Mouse (Mus musculus): ENCODE measurements around the gene Banp. TPM values are rescaled to one million over a fixed set of nuclear protein-coding genes. Genes with fewer than 3 reads are reported as not detected.

Banp gene
- total RNA-seq, 2 experiments from 2014 or later = 32.7 to 61.0 TPM

DNA sequence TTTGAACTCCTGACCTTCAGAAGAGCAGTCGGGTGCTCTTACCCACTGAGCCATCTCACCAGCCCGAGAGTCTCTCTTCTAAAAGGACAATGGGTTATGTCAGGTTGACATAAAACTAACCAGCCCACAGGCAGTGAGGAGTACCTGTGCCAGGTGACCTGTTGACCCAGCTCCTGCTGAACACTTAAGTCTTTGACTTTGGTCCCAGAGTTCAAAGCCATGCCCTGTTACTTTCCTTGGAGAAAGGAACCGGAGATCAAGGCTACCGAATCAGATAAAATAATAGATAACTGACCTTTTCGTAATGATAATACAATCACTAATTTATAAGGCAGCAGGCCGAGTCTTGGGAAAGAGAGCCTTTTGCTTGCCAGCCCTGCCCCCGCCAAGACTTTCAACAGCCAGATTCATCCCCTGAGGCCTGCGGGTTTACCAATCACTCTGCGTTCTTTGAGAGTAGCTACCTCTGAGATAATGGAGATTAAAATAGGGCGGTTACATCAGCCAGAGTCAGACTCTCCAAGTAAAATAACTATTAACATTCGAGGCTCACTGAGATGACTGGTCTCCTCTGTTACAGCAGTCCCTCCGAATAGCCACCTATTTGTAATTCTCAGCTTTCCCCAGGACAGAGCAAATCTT lies 17.4 kb upstream of the Banp start:
- Histone ChIP-seq H3K27ac (peak overlapping the region; percentile 81), H3K4me3 (no peak overlapping the region)
- no peak for TF ChIP-seq CTCF (conservative IDR thresholded peaks at IDR 0.05)
- no peak for DNase-seq (ENCODE audit: low spot score in 2 of 2)

GRCm38 (mm10) chr8:121932668-121933520 lies 16.7 kb upstream of the Banp start:
- TF ChIP-seq CTCF (conservative IDR thresholded peaks at IDR 0.05) = peak; percentile 65
- peak overlapping the region; percentile 81 for H3K27ac ChIP-seq
- no peak for DNase-seq (ENCODE audit: low spot score in 2 of 2)
- H3K4me3 ChIP-seq = no peak overlapping the region

DNA sequence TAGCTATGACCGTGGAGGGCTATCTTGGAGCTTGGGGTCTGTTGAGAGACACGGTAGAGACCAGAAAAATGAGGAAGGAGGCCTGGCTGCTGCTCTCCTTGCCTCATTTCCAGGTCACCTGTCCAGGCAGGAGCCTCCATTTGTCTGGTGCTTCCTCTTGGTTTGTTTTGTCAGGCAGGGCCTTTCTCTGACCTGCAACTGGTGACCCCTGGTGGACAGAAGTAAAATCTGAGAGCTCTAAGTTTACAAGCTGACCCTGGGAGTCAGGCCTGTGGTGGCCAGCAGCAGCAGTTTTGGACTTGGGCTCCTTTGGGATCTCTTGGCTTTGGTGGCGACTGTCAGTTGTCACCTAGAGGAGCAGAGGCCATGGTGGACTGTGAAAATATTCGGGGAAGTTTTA lies 15.0 kb upstream of the Banp start:
- TF ChIP-seq CTCF (conservative IDR thresholded peaks at IDR 0.05) = peak; percentile 75
- no peak for DNase-seq (ENCODE audit: low spot score in 2 of 2)
- H3K4me3 ChIP-seq = no peak overlapping the region
- peak overlapping the region; percentile 77 for H3K27ac ChIP-seq

DNA sequence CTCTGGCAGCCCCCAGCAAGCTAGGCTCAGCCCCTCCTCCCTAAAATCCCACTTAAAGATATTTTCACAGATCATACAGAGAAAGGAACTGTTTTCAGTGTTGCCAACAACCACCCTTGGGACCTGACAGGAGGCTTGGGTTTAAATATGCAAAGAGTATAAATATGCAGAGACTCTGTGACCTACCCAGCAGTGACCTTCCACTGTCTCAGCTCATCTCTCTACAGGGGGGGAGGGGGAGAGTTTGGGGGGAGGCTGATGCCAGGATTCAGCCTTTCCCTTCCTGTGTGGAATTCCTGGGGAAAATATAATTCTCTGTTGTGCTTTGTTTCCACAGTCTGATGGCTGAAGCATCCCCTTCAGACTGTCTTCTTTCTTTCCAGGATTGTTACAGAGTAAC lies 14.6 kb upstream of the Banp start:
- H3K4me3 ChIP-seq = no peak overlapping the region
- peak overlapping the region; percentile 77 for H3K27ac ChIP-seq
- no peak for TF ChIP-seq CTCF (conservative IDR thresholded peaks at IDR 0.05)
- DNase-seq (ENCODE audit: low spot score in 2 of 2) = no peak

- H3K4me3 ChIP-seq = no peak overlapping the region; the same call in 1 of the 2 replicates
- peak; percentile 72 for TF ChIP-seq CTCF (conservative IDR thresholded peaks at IDR 0.05)
- DNase-seq (ENCODE audit: low spot score in 2 of 2) = peak; percentile 70 to 81
- H3K27ac ChIP-seq = peak overlapping the region; percentile 81
Observed at GRCm38 (mm10) chr8:121935341-121936294, 13.9 kb upstream of the Banp start.

GRCm38 (mm10) chr8:121936391-121936790 lies 13.2 kb upstream of the Banp start:
- Histone ChIP-seq H3K27ac (no peak overlapping the region), H3K4me3 (no peak overlapping the region)
- DNase-seq (ENCODE audit: low spot score in 2 of 2) = no peak
- no peak for TF ChIP-seq CTCF (conservative IDR thresholded peaks at IDR 0.05)

GRCm38 (mm10) chr8:121938732-121939131 lies 10.8 kb upstream of the Banp start:
- H3K4me3 ChIP-seq = no peak overlapping the region
- DNase-seq (ENCODE audit: low spot score in 2 of 2) = no peak
- no peak overlapping the region for H3K27ac ChIP-seq
- TF ChIP-seq CTCF (conservative IDR thresholded peaks at IDR 0.05) = no peak

DNA sequence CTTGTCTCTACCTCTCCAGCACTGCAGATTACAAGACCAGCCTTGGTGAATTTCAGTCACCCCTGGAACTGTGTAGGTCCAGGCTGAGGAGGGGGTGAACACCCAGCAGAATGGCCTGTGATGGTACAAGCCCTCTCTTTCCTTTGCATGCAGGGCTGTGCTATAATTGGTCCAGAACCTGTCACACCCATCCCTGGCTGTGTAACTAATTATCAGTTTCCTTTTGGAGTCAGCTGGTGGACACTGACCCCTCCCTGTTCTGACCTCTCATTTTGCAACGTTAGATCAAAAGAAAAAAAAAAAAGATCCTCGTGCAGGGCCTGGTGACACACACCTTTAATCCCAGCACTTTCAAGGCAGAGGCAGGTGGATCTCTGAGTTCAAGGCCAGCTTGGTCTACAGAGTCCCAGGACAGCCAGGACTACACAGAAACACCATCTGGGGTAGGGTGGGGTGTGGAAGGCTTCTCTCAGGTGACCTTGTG lies 6.5 kb upstream of the Banp start:
- DNase-seq (ENCODE audit: low spot score in 2 of 2) = no peak
- TF ChIP-seq CTCF (conservative IDR thresholded peaks at IDR 0.05) = no peak
- no peak overlapping the region for H3K27ac ChIP-seq
- no peak overlapping the region for H3K4me3 ChIP-seq

DNA sequence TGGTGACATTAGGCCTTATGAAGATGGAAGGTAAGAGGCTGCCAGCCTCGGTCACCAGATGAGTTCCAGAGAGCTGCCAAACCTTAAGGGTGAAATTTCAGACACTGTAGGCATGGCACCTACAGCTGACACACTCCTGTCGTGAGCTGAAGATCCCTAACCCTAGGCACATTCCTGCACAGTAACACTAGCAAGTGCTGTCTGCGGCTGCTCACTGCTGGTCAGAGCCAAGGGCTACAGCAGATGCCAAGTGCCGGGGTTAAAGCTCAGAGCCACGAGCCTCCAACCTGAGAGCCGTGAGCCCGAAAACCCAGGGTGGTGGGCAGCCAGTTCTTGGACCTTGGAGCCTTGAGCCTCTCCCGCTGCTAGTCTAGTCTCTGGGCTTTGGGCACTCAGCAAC lies 5.8 kb upstream of the Banp start:
- H3K27ac ChIP-seq = no peak overlapping the region
- TF ChIP-seq CTCF (conservative IDR thresholded peaks at IDR 0.05) = no peak
- DNase-seq (ENCODE audit: low spot score in 2 of 2) = no peak
- H3K4me3 ChIP-seq = no peak overlapping the region

- no peak for TF ChIP-seq CTCF (conservative IDR thresholded peaks at IDR 0.05)
- H3K27ac ChIP-seq = no peak within 1 kb of the TSS
- DNase-seq (ENCODE audit: low spot score in 2 of 2) = no peak
- H3K4me3 ChIP-seq = no peak within 1 kb of the TSS
Observed at GRCm38 (mm10) chr8:121944831-121945230, 4.7 kb upstream of the Banp start, which contains the start of gene Car5a. Car5a (minus strand) TSS chr8:121944904.

DNA sequence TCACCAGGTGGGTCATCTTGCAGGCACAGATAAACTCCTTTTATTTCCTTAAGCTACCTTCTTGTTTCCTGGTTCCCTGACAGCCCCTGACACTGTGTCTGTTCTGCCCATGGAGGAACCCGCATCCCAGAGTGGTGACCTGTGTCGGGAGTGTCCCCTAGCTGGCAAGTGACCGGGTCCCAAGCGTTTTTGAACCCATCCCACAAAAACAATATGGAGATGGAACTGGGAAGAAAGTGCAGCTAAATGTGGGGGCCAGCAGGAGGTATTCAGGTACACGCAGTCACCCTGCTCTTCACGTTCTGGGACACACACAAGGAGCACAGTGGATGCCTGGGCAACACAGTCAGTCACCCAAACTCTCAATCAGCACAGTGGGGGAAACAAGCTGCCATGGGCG lies 3.2 kb upstream of the Banp start:
- no peak for TF ChIP-seq CTCF (conservative IDR thresholded peaks at IDR 0.05)

GRCm38 (mm10) chr8:121947047-121947752 lies 2.4 kb upstream of the Banp start:
- H3K27ac ChIP-seq = peak overlapping the region; percentile 61; the same call in 1 of the 2 replicates
- no peak for DNase-seq (ENCODE audit: low spot score in 2 of 2)
- TF ChIP-seq CTCF (conservative IDR thresholded peaks at IDR 0.05) = no peak
- peak overlapping the region; percentile 33 for H3K4me3 ChIP-seq

More for the DNA sequence above, 3.2 kb upstream of the Banp start:
- no peak overlapping the region for H3K4me3 ChIP-seq
- no peak for DNase-seq (ENCODE audit: low spot score in 2 of 2)
- H3K27ac ChIP-seq = no peak overlapping the region
